ENCODE assay signal across 1 mouse cellular context in the genomic region with DNA sequence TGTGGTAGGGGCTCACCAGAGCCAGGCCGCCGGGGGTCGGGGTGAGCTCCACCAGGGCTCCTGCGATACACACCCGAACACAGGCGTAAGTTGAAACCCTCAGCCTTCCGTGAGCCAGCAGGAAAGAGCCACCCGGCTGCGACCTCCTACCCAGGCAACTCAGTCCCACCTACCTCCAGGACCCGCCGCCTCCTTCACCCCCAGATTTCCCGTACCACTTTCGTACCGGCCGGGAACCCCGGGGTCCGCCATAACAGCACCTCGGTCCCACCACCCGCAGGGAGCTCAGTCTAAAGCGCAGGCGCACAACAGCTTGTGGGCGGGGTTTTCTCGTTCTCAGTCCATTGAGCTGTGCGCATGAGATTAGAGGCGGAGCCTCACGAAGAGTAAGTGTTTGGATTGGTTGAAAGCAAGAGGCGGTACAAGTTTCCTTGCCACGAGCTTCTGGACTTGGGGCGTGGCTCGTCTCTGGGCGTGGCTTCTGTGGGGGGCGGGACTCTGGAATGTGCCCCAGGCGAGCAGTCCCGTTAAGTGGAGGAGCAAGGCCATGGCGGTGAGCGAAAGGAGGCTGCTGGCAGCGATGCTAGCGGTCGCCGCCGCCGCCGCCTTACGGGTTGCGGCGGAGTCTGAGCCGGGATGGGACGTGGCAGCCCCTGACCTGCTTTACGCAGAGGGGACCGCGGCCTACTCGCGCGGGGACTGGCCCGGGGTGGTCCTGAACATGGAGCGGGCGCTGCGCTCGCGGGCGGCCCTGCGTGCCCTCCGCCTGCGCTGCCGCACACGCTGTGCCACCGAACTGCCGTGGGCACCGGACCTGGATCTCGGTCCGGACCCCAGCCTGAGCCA.
TF ChIP-seq lines count a peak whose summit lies in the region.

A gene (minus strand): TSS at position 303 of the 846 bp plus-strand sequence.
A gene (plus strand): TSS at position 506 of the 846 bp plus-strand sequence.

TF ChIP-seq in CH12.LX, 34 proteins besides CTCF, POLR2A, EP300 and RAD21 (continued from another document):
- TF ChIP-seq NRF1 (IDR thresholded peaks at IDR 0.05; ENCODE audit: low read depth, low read length) (peak; percentile 83), USF2 (conservative IDR thresholded peaks at IDR 0.05; ENCODE audit: low read depth, low read length) (no peak), SIN3A (IDR thresholded peaks at IDR 0.05; ENCODE audit: low read length) (peak; percentile 79), MXI1 (IDR thresholded peaks at IDR 0.05; ENCODE audit: low read depth, low read length) (peak; percentile 81), USF1 (IDR thresholded peaks at IDR 0.05; ENCODE audit: low read depth, low read length) (no peak), ELF1 (IDR thresholded peaks at IDR 0.05; ENCODE audit: low read depth, low read length) (0 out of 2 replicates have a peak, but pooled peaks have one; percentile 10), ZKSCAN1 (IDR thresholded peaks at IDR 0.05; ENCODE audit: borderline replicate concordance, low read depth, low read length) (no peak), UBTF (IDR thresholded peaks at IDR 0.05; ENCODE audit: low read depth, low read length) (no peak), HCFC1 (IDR thresholded peaks at IDR 0.05; ENCODE audit: low read depth, low read length) (peak; percentile 57), MAX (IDR thresholded peaks at IDR 0.05; ENCODE audit: low read length) (peak; percentile 65; the same call in 1 of the 2 replicates), POLR2AphosphoS2 (IDR thresholded peaks at IDR 0.05; ENCODE audit: low read depth, low read length) (peak; percentile 85; the same call in 1 of the 2 replicates), ZC3H11A (IDR thresholded peaks at IDR 0.05; ENCODE audit: low read depth, low read length) (no peak), MYC (IDR thresholded peaks at IDR 0.05; ENCODE audit: low read depth, low read length) (peak; percentile 46; the same call in 1 of the 2 replicates), ZNF384 (IDR thresholded peaks at IDR 0.05; ENCODE audit: low read depth, low read length) (no peak), GABPA (IDR thresholded peaks at IDR 0.05; ENCODE audit: insufficient replicate concordance, low read depth, low read length) (no peak), CHD2 (IDR thresholded peaks at IDR 0.05; ENCODE audit: low read length) (peak; percentile 54; the same call in 1 of the 2 replicates), PAX5 (IDR thresholded peaks at IDR 0.05; ENCODE audit: low read length) (no peak), TCF12 (IDR thresholded peaks at IDR 0.05; ENCODE audit: low read depth, low read length) (peak; percentile 68), RCOR1 (conservative IDR thresholded peaks at IDR 0.05; ENCODE audit: low read depth, low read length) (no peak)
